Mouse (Mus musculus) kidney, adult 2 months (tissue): ENCODE data around the gene Fbp1.

Experiments
- CTCF ChIP-seq: fragments of 200-500 bp; conservative IDR thresholded peaks from 2 replicates; pipeline ENCODE4 v1.5.1; 2011; ENCODE audit warnings: low read depth, mild to moderate bottlenecking, control low read depth, low read length, moderate library complexity, mixed read lengths; ENCODE audit not compliant: insufficient read depth, insufficient read length
- POLR2A ChIP-seq: fragments of 200-500 bp; IDR thresholded peaks from one replicate; pipeline ENCODE4 v1.6.1; 2011; ENCODE audit warnings: low read depth, low read length, control low read depth

- TF ChIP-seq CTCF (no peak), POLR2A (no peak)
Observed at GRCm38 (mm10) chr13:62872252-62872651, 15.8 kb downstream of the Fbp1 start.
